Mouse (Mus musculus) gastrocnemius, adult 8-10 months (tissue): Measurements from ENCODE around the gene Cers3. TPM values are rescaled to one million over a fixed set of nuclear protein-coding genes. Genes with fewer than 3 reads are reported as not detected.

Experiments used
- DNase-seq, 2 experiments: peaks; one replicate each; pipeline ENCODE4 v3.0.0; 2022; ENCODE audit warnings: low spot score in 2 of 2
- total RNA-seq, 4 experiments: library from RNA; stranded (reverse); gene quantifications; 2 replicates each; pipeline ENCODE4 v1.2.4; 2022

Gene Cers3
- total RNA-seq, 4 experiments from 2014 or later, result 0.25 to 0.51 TPM; not detected in 2

DNA sequence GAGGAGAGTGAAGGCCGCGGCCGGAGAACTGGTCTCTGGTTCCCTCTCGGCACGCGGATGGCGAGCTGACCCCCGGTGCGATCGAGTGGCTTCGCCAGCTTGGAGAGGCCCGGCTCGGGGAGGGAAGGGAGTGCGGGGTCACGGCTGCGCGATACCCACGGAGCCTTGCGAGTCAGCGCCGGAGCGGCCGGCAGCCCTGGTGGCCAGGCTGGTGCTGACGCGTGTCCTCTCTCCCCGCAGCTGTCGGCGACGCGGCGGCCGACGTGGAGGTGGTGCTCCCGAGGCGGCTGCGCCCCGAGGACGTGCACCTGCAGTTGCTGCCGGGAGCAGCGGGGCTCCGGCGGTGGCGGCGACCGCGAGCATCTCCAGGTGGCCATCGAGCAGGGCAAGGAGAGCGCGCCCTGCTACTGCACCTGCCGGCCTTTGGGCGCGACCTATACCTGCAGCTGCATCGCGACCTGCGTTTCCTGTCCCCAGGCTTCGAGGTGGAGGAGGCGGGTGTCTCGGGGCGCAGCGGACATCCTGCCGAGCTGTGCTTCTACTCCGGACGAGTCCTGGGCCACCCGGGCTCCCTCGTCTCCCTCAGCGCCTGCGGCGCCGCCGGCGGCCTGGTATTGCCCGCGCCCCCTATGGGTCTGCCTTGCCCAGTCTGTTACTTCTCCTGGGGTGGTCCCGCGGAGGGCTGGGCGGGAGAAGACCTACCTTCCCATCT is 96.9 kb downstream of the Cers3 start:
- no peak for DNase-seq

DNA sequence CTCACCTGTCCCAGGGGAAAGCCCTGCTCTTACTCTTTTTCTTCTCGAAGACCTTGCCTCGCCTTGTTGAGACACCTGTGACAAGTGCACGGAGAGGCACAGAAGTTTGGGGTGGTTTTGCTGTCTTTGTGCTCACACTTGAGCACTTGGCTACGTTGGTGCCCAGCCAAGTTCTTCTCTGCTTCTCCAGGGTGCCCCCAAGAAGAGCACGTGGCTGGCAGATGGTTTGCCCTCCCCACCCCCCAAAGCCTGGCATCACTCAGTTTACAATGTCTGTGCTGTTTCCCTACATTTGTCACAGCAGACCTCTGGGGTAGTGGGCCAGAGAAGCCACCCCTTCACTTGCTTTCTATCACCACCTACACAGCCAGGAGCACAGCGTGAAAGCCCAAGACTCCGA is 97.9 kb downstream of the Cers3 start:
- no peak for DNase-seq

DNA sequence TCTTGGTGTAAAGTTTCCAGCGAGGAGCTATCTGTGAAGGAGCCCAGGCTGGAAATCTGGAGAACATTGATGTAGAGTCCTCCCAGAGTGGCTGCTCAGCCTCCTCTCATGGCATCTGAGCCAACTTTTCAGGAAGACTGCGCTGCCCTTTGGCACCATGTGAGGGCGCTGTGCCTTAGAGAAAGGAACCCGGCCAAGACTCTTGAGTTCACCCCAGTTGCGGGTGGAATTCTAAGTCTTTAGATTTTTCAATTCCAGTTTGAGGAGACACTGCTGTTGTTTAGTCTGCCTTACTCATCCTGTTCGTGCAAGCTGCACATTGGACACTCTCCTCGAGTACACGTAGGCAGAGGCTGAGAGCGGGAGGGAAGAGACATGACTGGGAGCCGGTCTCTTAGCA is 98.7 kb downstream of the Cers3 start:
- peak; percentile 42 to 51 for DNase-seq

DNA sequence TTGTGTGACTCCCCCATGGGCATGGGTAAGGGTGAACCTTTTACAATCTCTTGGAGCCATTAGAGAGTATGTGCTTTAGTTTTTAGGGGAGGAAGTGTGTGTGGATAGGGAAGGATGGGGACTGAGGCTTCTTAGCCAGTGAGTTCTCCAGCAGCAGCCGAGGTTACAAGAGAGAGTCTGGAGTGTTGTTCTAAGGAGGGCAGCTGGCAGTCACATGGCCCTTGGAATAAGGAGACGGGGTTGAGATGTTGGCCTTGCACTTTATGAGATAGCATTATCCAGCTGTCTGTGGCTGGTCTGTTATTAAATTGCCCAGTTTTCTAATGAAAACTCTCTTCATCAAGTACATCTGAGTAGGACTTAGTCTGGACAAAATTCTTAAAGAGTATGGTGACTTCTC is 100.5 kb downstream of the Cers3 start:
- DNase-seq, result no peak

DNA sequence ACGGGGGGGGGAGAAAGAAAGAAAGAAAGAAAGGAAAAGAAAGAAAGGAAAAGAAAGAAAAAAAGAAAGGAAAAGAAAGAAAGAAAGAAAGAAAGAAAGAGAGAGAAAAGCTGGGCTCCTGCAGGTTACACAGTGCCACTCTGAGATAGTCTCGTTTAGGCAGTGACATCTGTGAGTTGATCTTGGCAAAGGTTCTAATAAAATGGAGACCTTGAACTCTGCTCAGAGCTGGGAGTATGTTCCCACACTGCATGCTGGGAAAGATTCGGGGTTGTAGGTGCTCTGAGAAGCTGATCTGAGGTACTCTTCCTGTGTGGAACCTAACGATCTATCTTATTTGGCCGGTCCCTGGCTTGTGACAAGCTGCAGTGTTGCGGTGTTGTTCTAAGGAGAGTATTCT is 103.3 kb downstream of the Cers3 start:
- no peak for DNase-seq

DNA sequence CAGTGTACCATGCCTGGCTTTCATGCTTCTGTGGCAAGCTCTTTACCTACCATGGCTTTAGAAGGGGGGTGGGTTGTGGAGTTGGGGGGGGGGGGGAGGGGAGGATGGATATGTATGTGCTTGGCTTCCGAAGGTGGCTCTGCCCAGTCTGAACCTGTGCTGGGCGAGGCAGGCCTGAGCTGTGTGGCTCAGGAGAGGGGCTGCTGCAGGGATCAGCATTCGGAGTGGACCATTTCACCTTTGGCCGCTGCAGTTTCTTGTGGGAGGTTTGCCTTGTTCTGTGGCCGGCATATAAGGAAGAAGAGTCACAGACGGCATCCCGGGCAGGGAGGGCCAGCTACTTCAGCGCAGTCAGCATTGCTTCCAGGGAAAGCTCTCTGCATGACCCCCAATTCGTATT is 104.0 kb downstream of the Cers3 start:
- DNase-seq, result no peak

DNA sequence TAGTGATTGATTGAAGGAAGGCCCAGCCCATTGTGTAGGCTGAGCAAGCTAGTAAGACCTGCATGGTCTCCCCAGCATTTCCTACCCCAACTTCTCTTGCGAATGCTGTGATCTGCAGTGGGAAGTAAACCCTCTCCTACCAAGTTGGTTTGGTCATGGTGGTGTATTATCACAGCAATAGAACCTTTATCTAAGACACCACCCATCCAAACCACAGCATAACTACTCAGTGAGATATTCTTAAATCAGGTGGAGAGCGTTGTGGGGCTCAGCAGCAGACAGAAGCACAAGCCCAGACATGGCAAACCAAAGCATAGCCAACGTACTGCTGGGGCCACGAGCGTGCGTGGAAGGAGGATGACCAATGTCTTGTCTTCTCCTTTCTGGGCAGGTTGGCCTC is 106.0 kb downstream of the Cers3 start:
- no peak for DNase-seq

DNA sequence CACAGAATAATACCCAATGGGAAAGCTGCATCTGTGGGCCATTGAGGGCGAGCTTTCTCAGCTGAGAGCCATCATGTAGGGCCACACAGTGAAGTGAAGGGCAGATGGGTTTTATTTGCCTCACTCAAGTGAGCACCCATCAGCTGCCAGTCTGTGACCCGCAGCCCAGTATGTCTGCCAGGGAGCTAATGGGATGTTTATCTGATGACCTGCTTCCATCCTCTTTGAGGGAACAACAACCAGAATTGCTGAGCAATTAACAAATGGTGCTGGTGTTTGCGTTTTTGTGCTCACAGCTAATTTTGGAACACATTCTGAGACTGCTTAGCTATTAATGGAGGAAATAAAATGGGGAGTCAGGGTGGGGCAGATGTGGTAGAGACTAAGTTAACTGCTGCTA is 108.9 kb downstream of the Cers3 start:
- DNase-seq, result no peak

DNA sequence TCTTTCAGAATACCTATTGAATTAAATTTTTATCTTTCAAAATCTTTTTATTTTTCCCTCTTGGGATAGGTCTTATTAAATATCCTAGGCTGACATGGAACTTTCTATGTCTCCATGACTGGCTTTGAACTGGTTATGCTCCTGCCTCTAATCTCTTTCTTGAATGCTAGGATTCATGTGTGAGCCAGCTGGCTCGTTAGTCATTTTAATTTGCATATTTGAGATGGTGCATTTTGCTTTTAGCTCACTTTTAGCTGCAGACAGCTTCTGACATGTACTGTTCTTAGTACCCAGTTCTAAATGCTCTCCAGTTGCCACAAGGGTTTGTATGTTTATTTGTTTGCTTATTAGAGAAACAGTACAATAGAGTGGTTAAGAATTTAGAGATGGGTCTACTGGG is 114.3 kb downstream of the Cers3 start:
- no peak for DNase-seq

DNA sequence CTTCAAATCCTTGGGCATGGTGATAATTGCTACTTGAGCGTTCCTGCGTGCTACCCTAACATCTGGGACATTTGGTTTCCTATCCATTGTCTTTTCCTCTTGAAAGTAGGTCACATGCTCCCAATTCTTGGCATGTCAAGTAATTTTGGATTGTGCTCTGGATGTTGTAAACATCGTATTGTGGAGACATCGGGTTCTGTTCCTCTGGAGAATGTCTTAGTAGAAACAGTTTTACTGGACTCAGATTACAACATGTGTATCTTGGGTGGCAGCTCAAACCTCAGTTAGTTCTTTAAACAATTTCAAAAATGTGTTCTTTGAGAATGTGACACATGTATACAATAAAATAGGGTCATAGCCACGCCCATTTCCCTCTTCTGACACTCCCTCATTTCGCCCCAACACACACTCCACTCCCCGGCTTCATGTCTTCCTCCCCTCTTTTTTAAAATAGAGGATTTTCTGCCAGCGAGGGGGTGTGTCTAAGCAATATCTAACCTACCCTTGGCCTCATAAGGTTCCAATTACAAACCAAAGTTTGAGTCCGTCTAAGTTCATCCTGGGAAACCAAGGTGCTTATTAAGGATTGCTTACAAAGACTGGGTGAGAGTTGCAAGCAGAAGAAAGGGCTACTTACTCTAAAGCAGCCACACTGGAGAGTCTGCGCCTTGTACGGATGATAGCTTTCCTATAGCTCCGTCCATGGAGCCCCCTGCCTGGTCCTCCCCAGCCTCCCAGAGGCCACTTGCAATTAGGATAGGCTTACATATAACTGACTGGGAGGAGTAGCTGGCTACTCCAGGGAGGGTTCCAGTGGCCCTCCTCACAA is 115.2 kb downstream of the Cers3 start:
- no peak for DNase-seq

DNA sequence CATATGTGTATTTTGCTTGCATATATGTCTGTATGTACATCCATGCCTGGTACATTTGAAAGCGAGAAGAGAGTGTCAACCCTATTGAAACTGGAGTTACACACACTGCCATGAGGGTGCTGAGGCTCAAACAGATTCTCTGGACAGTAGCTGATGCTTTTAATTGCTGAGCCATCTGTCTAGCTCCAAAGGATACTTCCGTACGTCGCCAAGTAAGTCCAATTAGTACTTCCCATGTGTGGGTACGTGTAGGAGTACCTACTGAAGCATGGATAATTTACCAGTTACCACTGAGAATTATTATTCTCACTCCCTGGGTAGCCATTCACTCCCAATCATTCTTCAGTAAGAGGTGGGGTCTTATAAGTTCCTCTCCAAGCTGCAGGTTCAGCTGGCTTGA is 115.9 kb downstream of the Cers3 start:
- DNase-seq, result no peak

DNA sequence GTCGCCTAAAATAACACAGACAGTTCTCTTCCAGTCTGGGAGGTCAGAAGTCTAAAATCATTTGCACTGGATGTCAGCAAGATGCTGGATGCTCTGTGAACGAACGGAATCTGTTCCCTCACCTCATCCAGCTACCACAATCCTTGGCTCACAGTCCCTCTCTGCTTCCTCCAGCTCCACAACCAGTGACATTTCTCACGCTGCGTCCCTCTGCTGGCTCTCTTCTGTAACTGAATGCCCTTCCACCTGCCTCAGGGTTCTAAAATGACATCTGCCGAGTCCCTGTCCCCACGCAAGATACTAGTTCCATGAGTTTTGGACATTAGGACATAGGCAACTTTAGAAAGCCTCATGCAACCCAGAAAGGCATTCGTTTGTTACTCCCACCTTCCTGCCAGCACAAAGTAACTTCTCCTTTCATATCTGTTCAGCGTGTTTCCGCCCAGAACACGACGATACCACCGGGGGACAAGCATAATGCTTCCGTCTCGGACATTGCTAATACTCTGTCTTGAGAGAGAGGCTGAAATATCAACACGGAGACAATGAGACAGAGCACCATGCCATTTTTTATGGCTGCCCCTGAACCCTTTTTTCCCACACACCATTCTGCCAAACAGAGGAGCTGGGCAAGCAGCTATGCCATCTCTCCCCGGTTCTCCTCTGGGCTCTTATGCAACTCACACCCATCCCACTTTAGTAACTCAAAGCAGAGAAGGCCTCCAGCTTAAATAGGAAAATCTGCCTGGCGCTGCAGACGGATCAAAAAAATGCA is 123.8 kb downstream of the Cers3 start:
- no peak for DNase-seq

DNA sequence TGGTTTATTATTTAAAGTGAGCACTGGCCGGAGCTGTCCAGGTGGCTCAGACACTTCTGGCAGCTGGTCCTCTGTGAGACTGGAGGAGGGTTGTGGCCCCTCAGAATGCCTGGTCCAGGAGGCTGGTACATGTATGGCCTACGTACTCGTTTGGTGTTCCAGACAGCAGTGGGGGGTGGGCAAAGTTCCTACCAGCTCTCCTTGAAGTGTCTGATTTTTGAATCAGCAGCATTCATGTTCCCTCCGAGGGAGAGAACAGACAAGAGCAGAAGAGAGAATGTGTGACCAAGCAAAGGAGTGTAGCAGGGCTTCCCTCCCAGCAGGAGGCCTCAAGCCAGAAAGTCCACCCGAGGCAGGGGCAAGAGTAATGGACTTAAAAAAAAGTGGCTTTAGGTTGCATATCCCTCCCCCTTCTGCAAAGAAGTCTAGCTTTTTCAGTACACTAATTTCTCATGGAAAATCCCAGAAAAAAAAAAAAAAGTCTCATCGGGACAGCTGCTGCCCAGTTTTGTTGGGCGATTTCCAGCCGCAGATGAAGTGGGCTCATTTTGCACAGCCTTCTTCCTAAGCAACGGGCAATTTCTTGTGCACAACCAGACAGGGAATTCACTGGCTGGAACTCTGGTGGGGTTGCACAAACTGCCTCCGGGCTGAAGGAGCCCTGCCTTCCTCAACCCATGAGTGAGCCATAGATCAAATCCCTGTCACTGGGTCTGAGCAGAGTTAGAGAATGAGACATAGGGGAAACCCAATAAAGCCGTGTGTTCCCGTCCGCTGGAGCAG is 124.6 kb downstream of the Cers3 start:
- no peak for DNase-seq

DNA sequence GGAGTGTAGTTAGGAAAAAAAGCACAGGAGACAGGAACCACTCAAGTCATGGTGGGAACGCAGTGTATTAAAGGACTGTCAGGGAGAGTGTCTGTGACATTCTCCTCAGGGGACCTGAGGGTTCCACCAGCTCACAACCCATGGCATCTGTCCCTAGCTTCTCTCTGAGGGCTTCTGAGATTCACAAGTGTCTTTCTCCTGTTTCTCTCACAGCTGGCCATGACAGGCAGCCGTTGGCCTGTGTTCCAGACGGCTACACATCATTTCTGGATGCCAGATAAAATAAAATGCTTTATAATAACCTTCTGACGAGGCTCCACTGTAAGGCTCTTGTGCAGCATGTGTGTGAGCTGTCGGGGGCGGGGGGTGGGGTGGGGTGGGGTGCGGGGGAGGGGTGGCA is 128.2 kb downstream of the Cers3 start:
- DNase-seq, result no peak

DNA sequence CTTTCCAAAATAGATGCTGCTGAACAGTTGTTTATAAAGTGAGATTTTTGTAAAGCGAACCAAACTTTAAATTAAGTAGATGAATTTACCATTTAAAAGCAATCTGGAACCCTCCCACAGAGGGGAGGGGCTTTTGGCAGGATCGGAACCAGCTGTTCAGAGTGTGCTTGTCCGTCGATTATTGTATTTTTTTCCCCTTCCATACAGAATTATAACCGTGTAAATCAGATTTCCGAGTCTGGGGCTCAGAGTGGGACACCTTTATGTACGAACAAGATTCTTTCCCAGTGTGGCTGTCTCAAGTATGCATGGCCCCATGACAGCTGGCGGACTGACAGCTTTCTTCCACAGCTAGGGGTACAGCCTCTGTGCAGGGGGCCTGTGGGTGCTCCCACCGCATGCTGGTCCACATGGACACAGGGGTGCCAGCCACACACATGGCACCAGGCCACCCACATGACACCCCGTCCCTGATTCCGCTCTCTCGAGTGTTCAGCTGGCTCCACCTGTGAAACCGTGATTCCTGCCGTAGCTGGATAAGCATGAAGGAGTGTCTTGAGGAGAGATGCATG is 128.7 kb downstream of the Cers3 start:
- DNase-seq, result no peak

DNA sequence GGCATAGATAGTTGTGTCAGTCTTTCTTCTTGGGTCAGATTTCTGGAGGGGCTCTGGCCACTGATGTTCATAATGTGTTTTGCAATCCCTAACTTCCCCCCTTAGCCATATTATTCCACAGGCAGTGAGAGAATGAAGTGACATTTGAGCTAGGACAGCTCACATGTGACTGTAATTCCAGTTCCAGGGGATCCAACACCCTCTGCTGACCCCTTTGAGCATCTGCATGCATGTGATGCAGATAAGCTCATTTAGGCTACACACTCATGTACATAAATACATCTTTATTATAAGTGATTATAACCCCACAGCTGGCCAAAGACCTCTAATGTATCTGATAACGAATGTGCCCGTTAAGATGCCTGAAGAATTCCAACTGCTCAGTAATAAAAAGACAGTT is 129.9 kb downstream of the Cers3 start:
- no peak for DNase-seq

Other genes with a start within 250 kb of the Cers3 start
- gene Asb7, start 53.9 kb upstream of the Cers3 start, total RNA-seq, result 10 to 100 TPM in 1 of 4 experiments, 1 to 10 TPM in 3; 7.1 to 10.8 (median 9.2) TPM
- gene Lins1, start 53.6 kb upstream of the Cers3 start, total RNA-seq, result 1 to 10 TPM; 5.2 to 6.0 (median 5.6) TPM
- under 1 TPM in 2 of 4 experiments, not detected in 2; 0.38 to 0.49 TPM for gene Adamts17, start 96.2 kb downstream of the Cers3 start, total RNA-seq